Mouse (Mus musculus) liver, embryonic 14.5 days (tissue): ENCODE data around the gene Rpn1.
A peak's percentile ranks its signal among the peaks of the same experiment; 100 is the strongest.

ENCODE experiments used
- CTCF ChIP-seq: IDR thresholded peaks from 2 replicates; pipeline ENCODE4 v1.5.1; 2016; ENCODE audit warnings: antibody characterized with exemption, low read depth, control low read depth
- EP300 ChIP-seq: IDR thresholded peaks from 2 replicates; pipeline ENCODE4 v1.6.1; 2016; ENCODE audit warnings: antibody characterized with exemption, low read depth

DNA sequence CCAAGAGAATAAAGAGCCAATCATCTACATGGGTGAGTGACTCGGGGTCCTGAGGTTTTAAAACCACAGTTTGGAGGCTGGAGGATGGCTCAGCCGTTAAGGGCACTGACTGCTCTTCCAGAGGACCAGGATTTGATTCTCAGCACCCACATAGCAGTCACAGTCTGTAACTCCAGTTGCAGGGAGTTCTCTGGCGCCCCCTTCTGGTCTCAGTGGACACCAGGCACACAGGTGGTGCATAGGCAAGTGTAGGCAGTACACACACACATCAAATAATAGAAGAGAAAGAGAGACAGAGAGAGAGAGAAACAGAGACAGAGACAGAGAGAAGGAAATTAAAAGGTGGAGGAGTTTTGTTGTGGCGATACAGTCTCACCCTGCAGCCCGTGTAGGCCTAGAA, 35.0 kb downstream of the Rpn1 start:
- peak; percentile 66 for TF ChIP-seq CTCF
- TF ChIP-seq EP300 = no peak
